In the genomic region with DNA sequence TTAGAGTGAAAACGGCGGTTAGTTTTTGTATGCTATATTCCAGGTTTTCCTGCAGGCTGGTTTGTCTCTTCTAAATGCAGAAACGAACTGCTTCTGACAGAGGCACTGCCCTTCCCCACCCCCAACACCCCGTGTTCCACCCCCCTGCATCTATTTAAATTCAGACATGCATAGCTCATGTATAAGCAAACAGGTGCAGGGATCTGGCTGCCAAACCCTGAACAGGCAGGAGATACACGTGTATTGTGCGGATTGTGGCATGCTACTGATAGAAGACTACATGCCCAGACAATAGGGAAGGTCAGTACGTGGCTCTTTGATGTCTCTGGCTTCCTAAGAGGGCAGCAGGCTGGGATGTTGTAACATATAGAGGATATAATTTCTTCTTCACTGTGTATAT, we compare ENCODE assay signal across 17 mouse cellular contexts.
DNase-seq lines count a peak whose midpoint lies in the region; ATAC-seq and TF ChIP-seq lines count a peak whose summit lies in the region.
"Had no signal": no experiment of that assay in that cellular context is flagged by ENCODE, and none has a peak within 500 bp of the region (broad histone marks: within the 10 kb centered on the region; RNA-seq: fewer than 3 reads in every experiment).

No protein-coding gene starts in this region.

- no peak overlapping the region for H3K4me3 ChIP-seq in hindbrain, embryonic 11.5 days (ENCODE audit: low read depth, low read length)
- no peak overlapping the region for H3K4me3 ChIP-seq in hindbrain, embryonic 10.5 days
- H3K4me3 ChIP-seq in hindbrain, postnatal 0 days (ENCODE audit: low read length) = no peak overlapping the region
- H3K4me3 ChIP-seq: embryonic facial prominence, embryonic 13.5 days; layer of hippocampus, adult 2 months; liver, embryonic 13.5 days had no signal

- no peaks in the 10 kb centered on the region for H3K27me3 ChIP-seq in hindbrain, embryonic 11.5 days (ENCODE audit: control insufficient read depth, insufficient read depth, low read length)
- no peaks in the 10 kb centered on the region for H3K27me3 ChIP-seq in hindbrain, embryonic 10.5 days (ENCODE audit: insufficient read depth, poor library complexity, severe bottlenecking)
- H3K27me3 ChIP-seq in hindbrain, postnatal 0 days (ENCODE audit: insufficient read depth, low read length) = no peaks in the 10 kb centered on the region
- H3K27me3 ChIP-seq: embryonic facial prominence, embryonic 13.5 days; liver, embryonic 13.5 days had no signal

- H3K9ac ChIP-seq in hindbrain, embryonic 11.5 days (ENCODE audit: low read depth, low read length) = no peak overlapping the region
- no peak overlapping the region for H3K9ac ChIP-seq in hindbrain, postnatal 0 days (replicated peaks; ENCODE audit: low read length)
- H3K9ac ChIP-seq: embryonic facial prominence, embryonic 13.5 days; liver, embryonic 13.5 days had no signal

- no peak for DNase-seq in hindbrain, embryonic 11.5 days (ENCODE audit: low spot score)
- no peak for DNase-seq in hindbrain, embryonic 10.5 days (ENCODE audit: low spot score)
- DNase-seq in brain, adult 2 months (ENCODE audit: low read depth, low spot score) = peak; percentile 52
- DNase-seq in brain, embryonic 14.5 days (ENCODE audit: low read depth) = peak; percentile 64
- DNase-seq in hindbrain, postnatal 0 days (ENCODE audit: low spot score) = peak; percentile 49
- no peak for DNase-seq in kidney, adult 11 months
- no peak for DNase-seq in neural tube, embryonic 10.5 days (ENCODE audit: extremely low spot score, low spot score)
- DNase-seq: cerebellum, adult 11 months; gastrocnemius, postnatal 10 days; heart, adult 18-20 months; heart, postnatal 4 days; kidney, adult 18-20 months; kidney, postnatal 10 days; liver, embryonic 13.5 days; thymus, postnatal 25 days had no signal

- no peak overlapping the region for H3K27ac ChIP-seq in hindbrain, embryonic 11.5 days (ENCODE audit: low read depth, low read length)
- H3K27ac ChIP-seq in hindbrain, embryonic 10.5 days = no peak overlapping the region
- no peak overlapping the region for H3K27ac ChIP-seq in hindbrain, postnatal 0 days
- H3K27ac ChIP-seq: embryonic facial prominence, embryonic 13.5 days; layer of hippocampus, adult 2 months; liver, embryonic 13.5 days had no signal

- TF ChIP-seq POLR2A in brain, embryonic 14.5 days (IDR thresholded peaks at IDR 0.05; ENCODE audit: borderline replicate concordance, extremely low read depth, insufficient read depth, insufficient read length, poor library complexity, severe bottlenecking) = no peak

- WGBS in hindbrain, embryonic 11.5 days = 53% methylated on average over 7 of the region's 7 CpGs
- 57% methylated on average over 7 of the region's 7 CpGs for WGBS in hindbrain, embryonic 10.5 days
- WGBS in hindbrain, postnatal 0 days = 32% methylated on average over 7 of the region's 7 CpGs

- TF ChIP-seq CTCF in brain, embryonic 14.5 days (IDR thresholded peaks at IDR 0.05; ENCODE audit: borderline replicate concordance, extremely low read depth, insufficient read depth, insufficient read length) = no peak
- TF ChIP-seq CTCF in hindbrain, postnatal 0 days (IDR thresholded peaks at IDR 0.05; ENCODE audit: low read depth) = no peak

- ATAC-seq in hindbrain, embryonic 11.5 days (ENCODE audit: low FRiP score) = 0 out of 2 replicates have a peak, but pooled peaks have one; percentile 40
- peak; percentile 72 for ATAC-seq in hindbrain, postnatal 0 days

- H3K4me2 ChIP-seq in hindbrain, embryonic 11.5 days (replicated peaks; ENCODE audit: low read depth, low read length) = no peak overlapping the region
- peak overlapping the region; percentile 6; the same call in 1 of the 2 replicates for H3K4me2 ChIP-seq in hindbrain, postnatal 0 days (ENCODE audit: low read depth, low read length)
- H3K4me2 ChIP-seq: embryonic facial prominence, embryonic 13.5 days; liver, embryonic 13.5 days had no signal

- H3K36me3 ChIP-seq in hindbrain, embryonic 11.5 days (ENCODE audit: control insufficient read depth, insufficient read depth, low read length) = no peaks in the 10 kb centered on the region
- no peaks in the 10 kb centered on the region for H3K36me3 ChIP-seq in hindbrain, embryonic 10.5 days
- no peaks in the 10 kb centered on the region for H3K36me3 ChIP-seq in hindbrain, postnatal 0 days (ENCODE audit: insufficient read depth, low read length)
- H3K36me3 ChIP-seq: embryonic facial prominence, embryonic 13.5 days; liver, embryonic 13.5 days had no signal

- H3K9me3 ChIP-seq in hindbrain, embryonic 11.5 days (ENCODE audit: control insufficient read depth, low read length) = no peaks in the 10 kb centered on the region
- no peaks in the 10 kb centered on the region for H3K9me3 ChIP-seq in hindbrain, embryonic 10.5 days
- no peaks in the 10 kb centered on the region for H3K9me3 ChIP-seq in hindbrain, postnatal 0 days (ENCODE audit: low read length)
- H3K9me3 ChIP-seq: embryonic facial prominence, embryonic 13.5 days; liver, embryonic 13.5 days had no signal

- H3K4me1 ChIP-seq in hindbrain, embryonic 11.5 days (replicated peaks; ENCODE audit: control insufficient read depth, insufficient read depth, low read length) = peaks cover 3% of the 10 kb centered on the region; the same call in 1 of the 2 replicates
- peaks cover 17% of the 10 kb centered on the region for H3K4me1 ChIP-seq in hindbrain, embryonic 10.5 days (replicated peaks)
- H3K4me1 ChIP-seq in hindbrain, postnatal 0 days (ENCODE audit: insufficient read depth, low read length) = no peaks in the 10 kb centered on the region
- H3K4me1 ChIP-seq: liver, embryonic 13.5 days had no signal

Comparison
In these comparisons a context has a peak if more than half of its experiments do, and no peak if none do; other contexts are left out.
1. DNase-seq: peak in brain, adult 2 months (single experiment), brain, embryonic 14.5 days (single experiment) and hindbrain, postnatal 0 days (single experiment); none in hindbrain, embryonic 11.5 days (single experiment), hindbrain, embryonic 10.5 days (single experiment), kidney, adult 11 months (single experiment) and neural tube, embryonic 10.5 days (single experiment).